Mouse (Mus musculus): ENCODE results near the gene Mfap3l. TPM values are rescaled to one million over a fixed set of nuclear protein-coding genes. Genes with fewer than 3 reads are reported as not detected.
"Not testable (repeated sequence)": the region's sequence is repeated elsewhere in the genome, so short reads cannot be mapped to it uniquely, and the experiment has no call there.

Gene Mfap3l
- polyA plus RNA-seq (2016; fragmentation: Nextera tagmentation; extraction: Ambion mirVana), result 1.1 and 1.2 TPM in 2 replicates

DNA sequence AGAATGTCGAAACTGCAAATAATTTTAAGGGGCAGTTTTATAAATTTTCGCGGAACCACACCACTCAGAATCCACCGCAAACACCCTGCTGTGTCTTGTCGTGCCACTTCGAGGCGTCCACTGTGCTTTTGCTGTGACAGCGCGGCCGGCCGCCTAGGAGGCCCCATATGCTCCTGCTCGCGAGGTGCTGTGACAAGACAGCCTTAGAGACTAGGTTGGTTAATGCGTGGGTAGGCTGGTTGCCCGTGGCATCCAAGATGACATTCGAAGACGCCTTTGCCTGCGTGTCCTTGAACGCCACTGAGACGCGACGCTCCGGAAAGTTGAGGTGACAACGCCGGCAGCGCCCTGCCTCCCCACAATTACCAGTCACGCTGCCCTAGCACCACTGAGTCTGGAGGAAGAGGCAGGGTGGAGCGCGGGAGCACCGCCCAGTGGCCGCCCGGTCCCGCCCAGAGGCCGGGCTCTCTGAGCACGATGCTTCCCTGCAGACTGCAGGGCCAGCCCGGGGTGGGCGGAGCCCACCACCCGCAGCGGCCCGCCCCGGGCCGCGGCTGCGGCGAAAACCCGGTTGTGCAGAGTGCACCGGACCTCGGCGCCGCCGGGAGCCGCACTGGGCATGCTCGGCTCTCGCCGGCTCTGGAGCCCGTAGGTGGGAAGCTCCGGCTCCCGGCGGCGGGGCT is at the start of gene Mfap3l:
Mfap3l (plus strand) TSS at position 578 of the 683 bp plus-strand sequence.
- Histone ChIP-seq H3K4me3 (peak within 1 kb of the TSS; percentile 79), H3K27me3 (ENCODE audit: insufficient read depth, poor library complexity, severe bottlenecking) (peaks cover 16% of the 10 kb centered on the region; the same call in 1 of the 2 replicates), H3K9me3 (no peaks in the 10 kb centered on the region), H3K4me1 (peaks cover 17% of the 10 kb centered on the region), H3K36me3 (no peaks in the 10 kb centered on the region), H3K27ac (peak within 1 kb of the TSS; percentile 83)
- peak; percentile 96 for DNase-seq (ENCODE audit: low spot score)
- WGBS, result under 1% methylated on average over 60 of the region's 60 CpGs

- no peaks in the 10 kb centered on the region for H3K27me3 ChIP-seq (ENCODE audit: insufficient read depth, poor library complexity, severe bottlenecking)
- no peak overlapping the region for H3K27ac ChIP-seq
- DNase-seq (ENCODE audit: low spot score), result no peak
- WGBS, result 44% methylated on average over 2 of the region's 2 CpGs
- no peaks in the 10 kb centered on the region for H3K4me1 ChIP-seq
- H3K36me3 ChIP-seq, result no peaks in the 10 kb centered on the region
- H3K9me3 ChIP-seq, result no peaks in the 10 kb centered on the region
- H3K4me3 ChIP-seq, result no peak overlapping the region
Observed at GRCm38 (mm10) chr8:60583369-60583768, 49.3 kb upstream of the Mfap3l start.

GRCm38 (mm10) chr8:60591352-60592105 is 41.1 kb upstream of the Mfap3l start:
- H3K9me3 ChIP-seq; H3K4me1 ChIP-seq; H3K27me3 ChIP-seq (ENCODE audit: insufficient read depth, poor library complexity, severe bottlenecking); H3K4me3 ChIP-seq; H3K27ac ChIP-seq; DNase-seq (ENCODE audit: low spot score); H3K36me3 ChIP-seq: not testable (repeated sequence)
- WGBS, result 76% methylated on average over 29 of the region's 29 CpGs

GRCm38 (mm10) chr8:60594761-60595160 is 37.9 kb upstream of the Mfap3l start:
- Histone ChIP-seq H3K4me1 (no peaks in the 10 kb centered on the region), H3K4me3 (no peak overlapping the region), H3K36me3 (no peaks in the 10 kb centered on the region), H3K9me3 (no peaks in the 10 kb centered on the region), H3K27ac (no peak overlapping the region), H3K27me3 (ENCODE audit: insufficient read depth, poor library complexity, severe bottlenecking) (no peaks in the 10 kb centered on the region)
- 56% methylated on average over 3 of the region's 3 CpGs for WGBS
- DNase-seq (ENCODE audit: low spot score), result no peak

DNA sequence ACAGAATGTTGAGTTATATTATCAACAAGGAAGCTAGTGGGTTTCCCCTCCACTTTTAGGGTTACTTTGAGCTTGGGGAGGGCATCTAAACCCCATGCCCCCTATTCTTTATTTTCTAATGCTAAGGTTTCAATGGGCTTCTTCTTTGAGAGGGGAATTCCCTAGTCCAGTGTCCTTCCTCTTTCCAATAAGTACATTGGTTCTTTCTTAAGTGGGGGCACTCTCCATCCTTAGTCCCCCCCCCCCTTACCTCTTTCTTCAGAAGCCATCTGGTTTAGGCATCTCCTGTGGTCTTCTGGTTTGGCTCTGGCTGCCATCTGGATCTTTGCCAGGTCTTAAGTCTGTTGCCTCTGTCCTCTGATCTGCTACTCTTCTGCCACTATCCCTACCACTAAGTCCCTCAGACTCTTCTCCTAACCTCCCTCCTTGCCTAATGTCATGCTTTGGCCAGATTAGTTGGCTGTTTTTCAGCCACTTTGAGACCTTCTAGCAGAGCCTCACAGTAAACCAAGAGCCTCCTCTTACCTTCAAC is 21.0 kb upstream of the Mfap3l start:
- Histone ChIP-seq H3K4me3 (no peak overlapping the region), H3K36me3 (no peaks in the 10 kb centered on the region), H3K4me1 (no peaks in the 10 kb centered on the region), H3K27ac (no peak overlapping the region), H3K9me3 (no peaks in the 10 kb centered on the region), H3K27me3 (ENCODE audit: insufficient read depth, poor library complexity, severe bottlenecking) (no peaks in the 10 kb centered on the region)
- no peak for DNase-seq (ENCODE audit: low spot score)

GRCm38 (mm10) chr8:60616928-60617327 is 15.7 kb upstream of the Mfap3l start:
- Histone ChIP-seq H3K9me3 (no peaks in the 10 kb centered on the region), H3K4me1 (no peaks in the 10 kb centered on the region), H3K27me3 (ENCODE audit: insufficient read depth, poor library complexity, severe bottlenecking) (no peaks in the 10 kb centered on the region), H3K36me3 (no peaks in the 10 kb centered on the region), H3K27ac (no peak overlapping the region), H3K4me3 (no peak overlapping the region)
- DNase-seq (ENCODE audit: low spot score), result no peak
- 32% methylated on average over 2 of the region's 2 CpGs for WGBS

- DNase-seq (ENCODE audit: low spot score), result no peak
- H3K9me3 ChIP-seq, result no peaks in the 10 kb centered on the region
- no peaks in the 10 kb centered on the region for H3K36me3 ChIP-seq
- no peak overlapping the region for H3K4me3 ChIP-seq
- H3K27me3 ChIP-seq (ENCODE audit: insufficient read depth, poor library complexity, severe bottlenecking), result no peaks in the 10 kb centered on the region
- no peaks in the 10 kb centered on the region for H3K4me1 ChIP-seq
- H3K27ac ChIP-seq, result no peak overlapping the region
- WGBS, result 73% methylated on average over 4 of the region's 4 CpGs
Observed at GRCm38 (mm10) chr8:60621561-60621960, 11.1 kb upstream of the Mfap3l start.

- Histone ChIP-seq H3K4me3 (no peak overlapping the region), H3K27ac (no peak overlapping the region), H3K9me3 (no peaks in the 10 kb centered on the region), H3K4me1 (no peaks in the 10 kb centered on the region), H3K27me3 (ENCODE audit: insufficient read depth, poor library complexity, severe bottlenecking) (no peaks in the 10 kb centered on the region), H3K36me3 (no peaks in the 10 kb centered on the region)
- 83% methylated on average over 12 of the region's 12 CpGs for WGBS
- no peak for DNase-seq (ENCODE audit: low spot score)
Observed at GRCm38 (mm10) chr8:60622056-60622455, 10.6 kb upstream of the Mfap3l start.

DNA sequence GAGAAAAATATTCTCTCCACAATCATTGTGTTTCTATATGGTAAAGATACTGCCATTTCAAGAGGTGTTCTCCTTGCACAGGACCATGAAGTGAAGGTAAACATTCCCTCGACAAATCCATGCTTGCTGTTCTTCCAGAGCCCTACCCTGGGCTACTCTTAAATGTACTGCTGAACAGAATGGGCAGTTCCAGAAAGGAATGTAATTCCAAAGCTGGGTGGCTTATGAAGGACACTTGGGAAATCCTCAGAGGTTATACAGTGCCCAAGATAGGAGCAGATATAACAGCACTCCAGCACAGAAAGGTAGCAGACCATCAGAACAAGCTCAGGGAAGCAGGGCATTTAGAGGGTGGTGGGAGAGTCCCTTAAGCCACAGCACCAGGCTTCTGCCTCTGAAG is 9.2 kb upstream of the Mfap3l start:
- WGBS, result 76% methylated on average over 1 of the region's 1 CpGs
- Histone ChIP-seq H3K9me3 (no peaks in the 10 kb centered on the region), H3K36me3 (no peaks in the 10 kb centered on the region), H3K4me3 (no peak overlapping the region), H3K27ac (no peak overlapping the region), H3K4me1 (no peaks in the 10 kb centered on the region), H3K27me3 (ENCODE audit: insufficient read depth, poor library complexity, severe bottlenecking) (no peaks in the 10 kb centered on the region)
- DNase-seq (ENCODE audit: low spot score), result no peak

DNA sequence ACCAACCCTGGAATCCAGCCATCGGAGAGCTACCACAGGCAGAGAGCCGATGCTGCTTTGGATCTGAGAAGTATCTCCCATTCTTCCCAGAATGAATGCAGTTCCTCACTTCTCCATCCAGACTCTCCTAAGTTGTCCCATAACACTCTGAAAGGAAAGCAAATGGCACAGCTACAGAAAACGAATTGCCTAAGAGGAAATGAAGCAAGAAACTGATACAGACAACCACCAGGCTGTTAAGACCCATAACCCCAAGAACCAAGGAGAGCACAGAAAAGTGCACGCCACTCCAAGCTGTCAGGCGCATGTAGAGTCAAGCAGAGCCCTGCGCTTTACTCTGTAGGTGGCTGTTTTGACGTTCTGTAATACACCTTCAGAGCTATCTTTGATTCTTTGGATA is 7.9 kb upstream of the Mfap3l start:
- Histone ChIP-seq H3K4me1 (no peaks in the 10 kb centered on the region), H3K4me3 (no peak overlapping the region), H3K27ac (no peak overlapping the region), H3K27me3 (ENCODE audit: insufficient read depth, poor library complexity, severe bottlenecking) (no peaks in the 10 kb centered on the region), H3K9me3 (no peaks in the 10 kb centered on the region), H3K36me3 (no peaks in the 10 kb centered on the region)
- no peak for DNase-seq (ENCODE audit: low spot score)
- 78% methylated on average over 7 of the region's 7 CpGs for WGBS

DNA sequence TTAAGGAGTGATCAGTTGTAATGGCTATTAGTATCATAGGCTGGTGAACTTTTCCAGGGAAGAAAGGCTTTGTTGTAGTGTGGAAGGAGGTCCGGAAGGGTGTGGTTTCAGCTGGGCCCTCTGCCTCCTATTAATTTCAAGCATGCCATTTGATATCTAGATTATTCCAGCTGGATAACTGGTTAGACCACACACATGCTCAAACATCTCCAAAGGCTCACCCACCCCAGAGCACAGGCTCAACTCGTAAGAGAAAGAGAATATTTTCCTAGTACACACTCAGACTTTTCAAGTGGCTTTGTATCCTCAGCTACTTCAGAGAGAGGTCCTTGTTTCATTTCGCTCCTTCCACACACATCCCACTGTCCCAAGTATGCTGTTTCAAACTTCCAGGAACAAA is 4.7 kb upstream of the Mfap3l start:
- peaks cover 11% of the 10 kb centered on the region for H3K4me1 ChIP-seq
- no peak overlapping the region for H3K4me3 ChIP-seq
- no peaks in the 10 kb centered on the region for H3K9me3 ChIP-seq
- H3K27ac ChIP-seq, result no peak overlapping the region
- DNase-seq (ENCODE audit: low spot score), result no peak
- H3K27me3 ChIP-seq (ENCODE audit: insufficient read depth, poor library complexity, severe bottlenecking), result peaks cover 9% of the 10 kb centered on the region; the same call in 1 of the 2 replicates
- 70% methylated on average over 3 of the region's 3 CpGs for WGBS
- H3K36me3 ChIP-seq, result no peaks in the 10 kb centered on the region

GRCm38 (mm10) chr8:60629059-60629458 is 3.6 kb upstream of the Mfap3l start:
- Histone ChIP-seq H3K4me1 (peaks cover 17% of the 10 kb centered on the region), H3K9me3 (no peaks in the 10 kb centered on the region), H3K36me3 (no peaks in the 10 kb centered on the region), H3K4me3 (no peak overlapping the region), H3K27me3 (ENCODE audit: insufficient read depth, poor library complexity, severe bottlenecking) (peaks cover 11% of the 10 kb centered on the region; the same call in 1 of the 2 replicates), H3K27ac (no peak overlapping the region)
- no peak for DNase-seq (ENCODE audit: low spot score)
- 73% methylated on average over 4 of the region's 4 CpGs for WGBS

DNA sequence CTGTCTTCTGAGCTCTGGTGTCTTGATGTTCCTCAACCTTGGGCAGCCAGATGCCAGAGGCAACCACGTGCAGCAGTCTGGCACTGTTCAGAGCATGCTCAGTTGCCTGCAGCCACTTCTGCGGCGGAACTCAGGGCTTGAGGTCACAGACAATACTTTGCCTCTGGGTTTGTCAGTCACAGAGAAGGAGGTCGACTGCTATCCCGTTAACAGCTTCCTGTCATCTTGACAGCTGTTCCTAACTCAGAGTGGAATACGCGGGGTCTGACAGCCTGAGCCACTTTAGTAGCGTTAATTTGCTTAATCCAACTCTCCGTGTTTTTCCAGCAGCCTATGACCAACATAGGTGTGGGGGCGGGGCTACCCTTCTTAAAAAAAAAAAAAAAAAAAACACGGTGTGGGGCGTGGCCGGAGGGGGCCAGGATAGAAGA is 1.1 kb upstream of the Mfap3l start:
- peak overlapping the region; percentile 79 for H3K4me3 ChIP-seq
- WGBS, result under 1% methylated on average over 13 of the region's 13 CpGs
- no peaks in the 10 kb centered on the region for H3K9me3 ChIP-seq
- peak; percentile 80 for DNase-seq (ENCODE audit: low spot score)
- H3K4me1 ChIP-seq, result peaks cover 17% of the 10 kb centered on the region
- H3K27me3 ChIP-seq (ENCODE audit: insufficient read depth, poor library complexity, severe bottlenecking), result peaks cover 16% of the 10 kb centered on the region; the same call in 1 of the 2 replicates
- H3K27ac ChIP-seq, result no peak overlapping the region
- no peaks in the 10 kb centered on the region for H3K36me3 ChIP-seq

Data from heart, embryonic 10.5 days (tissue).